Mouse (Mus musculus) midbrain, embryonic 13.5 days (tissue): ENCODE data around the gene Ncor1. TPM values are rescaled to one million over a fixed set of nuclear protein-coding genes. Genes with fewer than 3 reads are reported as not detected.
A peak's percentile ranks its signal among the peaks of the same experiment; 100 is the strongest.
"Not testable (repeated sequence)": the region's sequence is repeated elsewhere in the genome, so short reads cannot be mapped to it uniquely, and the experiment has no call there.

ENCODE experiments used
- ATAC-seq: fragments of 200-750 bp; cut with Nextera tagmentation; 2 replicates; pipeline ENCODE4 v1.8.0; 2017; ENCODE audit warnings: mild to moderate bottlenecking, moderate TSS enrichment, moderate library complexity
- H3K27ac ChIP-seq: fragments of 300-500 bp; sonication (generic); 2 replicates; pipeline ENCODE4 v1.5.1; 2015; ENCODE audit warnings: inconsistent platforms, mild to moderate bottlenecking, moderate library complexity
- H3K27me3 ChIP-seq: fragments of 300-500 bp; sonication (generic); 2 replicates; pipeline ENCODE4 v1.6.1; 2015; ENCODE audit warnings: mild to moderate bottlenecking, inconsistent platforms
- H3K36me3 ChIP-seq: fragments of 300-500 bp; sonication (generic); 2 replicates; pipeline ENCODE4 v1.6.1; 2015; ENCODE audit warnings: mild to moderate bottlenecking, inconsistent platforms
- H3K4me1 ChIP-seq: fragments of 300-500 bp; sonication (generic); replicated peaks from 2 replicates; pipeline ENCODE4 v1.6.1; 2015; ENCODE audit warnings: inconsistent platforms
- H3K4me2 ChIP-seq: fragments of 300-500 bp; sonication (generic); replicated peaks from 2 replicates; pipeline ENCODE4 v1.6.1; 2015; ENCODE audit warnings: moderate library complexity, mild to moderate bottlenecking, inconsistent platforms
- H3K4me3 ChIP-seq: fragments of 300-500 bp; sonication (generic); replicated peaks from 2 replicates; pipeline ENCODE4 v1.5.1; 2015; ENCODE audit warnings: mild to moderate bottlenecking, inconsistent platforms
- H3K9ac ChIP-seq: fragments of 300-500 bp; sonication (generic); replicated peaks from 2 replicates; pipeline ENCODE4 v1.6.1; 2015; ENCODE audit warnings: mild to moderate bottlenecking, inconsistent platforms
- H3K9me3 ChIP-seq: fragments of 300-500 bp; sonication (generic); 2 replicates; pipeline ENCODE4 v1.6.1; 2016; ENCODE audit warnings: mild to moderate bottlenecking, inconsistent platforms
- WGBS: fragments of 180-500 bp; shearing (Covaris S2); methylation state at CpG from one replicate; pipeline ENCODE4 v1.1.7; 2015; 5-methylcytosine and 5-hydroxymethylcytosine counted together
- polyA plus RNA-seq: library from polyadenylated mRNA; unstranded; fragments of >200 nt; fragmentation: Nextera tagmentation; extraction: Ambion mirVana; gene quantifications from 2 replicates; pipeline ENCODE4 v1.2.1, GENCODE M21; 2015

The Ncor1 gene
- polyA plus RNA-seq, 1 experiment from 2014 or later, result 174 TPM

GRCm38 (mm10) chr11:62478931-62479330 is 20.6 kb upstream of the Ncor1 start:
- Histone ChIP-seq H3K36me3 (no peaks in the 10 kb centered on the region), H3K27me3 (no peaks in the 10 kb centered on the region), H3K4me1 (0 out of 2 replicates have a peak, but pooled peaks cover 2% of the 10 kb centered on the region), H3K4me2 (no peak overlapping the region), H3K9ac (0 out of 2 replicates have a peak overlapping the region, but pooled peaks have one; percentile 10), H3K9me3 (no peaks in the 10 kb centered on the region), H3K27ac (peak overlapping the region; percentile 39; the same call in 1 of the 2 replicates), H3K4me3 (no peak overlapping the region)
- ATAC-seq, result no peak
- 75% methylated on average over 6 of the region's 6 CpGs for WGBS

GRCm38 (mm10) chr11:62476156-62476555 is 17.8 kb upstream of the Ncor1 start:
- H3K9ac ChIP-seq, result no peak overlapping the region
- no peaks in the 10 kb centered on the region for H3K9me3 ChIP-seq
- WGBS, result 92% methylated on average over 4 of the region's 4 CpGs
- H3K27me3 ChIP-seq, result no peaks in the 10 kb centered on the region
- ATAC-seq, result no peak
- no peaks in the 10 kb centered on the region for H3K36me3 ChIP-seq
- H3K4me1 ChIP-seq, result 0 out of 2 replicates have a peak, but pooled peaks cover 2% of the 10 kb centered on the region
- H3K4me2 ChIP-seq, result no peak overlapping the region
- no peak overlapping the region for H3K4me3 ChIP-seq
- no peak overlapping the region for H3K27ac ChIP-seq

- WGBS, result 94% methylated on average over 5 of the region's 5 CpGs
- Histone ChIP-seq H3K27me3 (no peaks in the 10 kb centered on the region), H3K4me3 (no peak overlapping the region), H3K9ac (no peak overlapping the region), H3K4me2 (no peak overlapping the region), H3K36me3 (no peaks in the 10 kb centered on the region), H3K4me1 (no peaks in the 10 kb centered on the region), H3K27ac (no peak overlapping the region), H3K9me3 (no peaks in the 10 kb centered on the region)
- ATAC-seq, result no peak
Measured at GRCm38 (mm10) chr11:62473516-62473915, 15.2 kb upstream of the Ncor1 start.

GRCm38 (mm10) chr11:62470451-62470850 is 12.1 kb upstream of the Ncor1 start:
- WGBS, result 96% methylated on average over 6 of the region's 6 CpGs
- no peak for ATAC-seq

GRCm38 (mm10) chr11:62467289-62467688 is 8.9 kb upstream of the Ncor1 start:
- H3K9ac ChIP-seq, ATAC-seq, H3K9me3 ChIP-seq, H3K4me1 ChIP-seq, H3K36me3 ChIP-seq, H3K27ac ChIP-seq, H3K4me3 ChIP-seq, H3K4me2 ChIP-seq, H3K27me3 ChIP-seq: not testable (repeated sequence)

More at GRCm38 (mm10) chr11:62470451-62470850, 12.1 kb upstream of the Ncor1 start:
- Histone ChIP-seq H3K9me3 (no peaks in the 10 kb centered on the region), H3K36me3 (no peaks in the 10 kb centered on the region), H3K4me2 (no peak overlapping the region), H3K4me1 (no peaks in the 10 kb centered on the region), H3K27me3 (no peaks in the 10 kb centered on the region), H3K9ac (no peak overlapping the region), H3K4me3 (no peak overlapping the region), H3K27ac (no peak overlapping the region)

GRCm38 (mm10) chr11:62466546-62466945 is 8.2 kb upstream of the Ncor1 start:
- no peaks in the 10 kb centered on the region for H3K27me3 ChIP-seq
- ATAC-seq, result no peak
- whole genome bisulfite sequencing, result 88% methylated on average over 3 of the region's 3 CpGs

GRCm38 (mm10) chr11:62465849-62466248 is 7.5 kb upstream of the Ncor1 start:
- Histone ChIP-seq H3K9ac (no peak overlapping the region), H3K4me1 (no peaks in the 10 kb centered on the region), H3K4me3 (no peak overlapping the region), H3K27ac (no peak overlapping the region), H3K9me3 (no peaks in the 10 kb centered on the region), H3K4me2 (no peak overlapping the region), H3K36me3 (no peaks in the 10 kb centered on the region), H3K27me3 (no peaks in the 10 kb centered on the region)
- 87% methylated on average over 3 of the region's 3 CpGs for WGBS
- no peak for ATAC-seq

More at GRCm38 (mm10) chr11:62466546-62466945, 8.2 kb upstream of the Ncor1 start:
- no peak overlapping the region for H3K4me2 ChIP-seq
- H3K4me1 ChIP-seq, result no peaks in the 10 kb centered on the region
- H3K36me3 ChIP-seq, result no peaks in the 10 kb centered on the region
- H3K4me3 ChIP-seq, result no peak overlapping the region
- no peaks in the 10 kb centered on the region for H3K9me3 ChIP-seq
- H3K27ac ChIP-seq, result no peak overlapping the region
- no peak overlapping the region for H3K9ac ChIP-seq

- Histone ChIP-seq H3K27me3 (no peaks in the 10 kb centered on the region), H3K4me2 (no peak overlapping the region), H3K4me1 (no peaks in the 10 kb centered on the region), H3K27ac (no peak overlapping the region), H3K4me3 (no peak overlapping the region), H3K9ac (no peak overlapping the region), H3K9me3 (no peaks in the 10 kb centered on the region), H3K36me3 (no peaks in the 10 kb centered on the region)
- WGBS, result 95% methylated on average over 3 of the region's 3 CpGs
- no peak for ATAC-seq
Measured at GRCm38 (mm10) chr11:62464696-62465095, 6.4 kb upstream of the Ncor1 start.

- Histone ChIP-seq H3K9me3 (no peaks in the 10 kb centered on the region), H3K4me2 (no peak overlapping the region), H3K36me3 (no peaks in the 10 kb centered on the region), H3K4me3 (no peak overlapping the region), H3K4me1 (peaks cover 5% of the 10 kb centered on the region), H3K27me3 (no peaks in the 10 kb centered on the region), H3K9ac (no peak overlapping the region), H3K27ac (no peak overlapping the region)
- ATAC-seq, result no peak
- 56% methylated on average over 2 of the region's 2 CpGs for WGBS
Measured at GRCm38 (mm10) chr11:62463225-62463915, 5.0 kb upstream of the Ncor1 start.

GRCm38 (mm10) chr11:62462529-62462928 is 4.2 kb upstream of the Ncor1 start:
- not testable (repeated sequence) for H3K4me1 ChIP-seq, H3K36me3 ChIP-seq, H3K27ac ChIP-seq, H3K4me2 ChIP-seq, H3K9ac ChIP-seq, H3K27me3 ChIP-seq, H3K9me3 ChIP-seq, ATAC-seq, H3K4me3 ChIP-seq
- WGBS, result 100% methylated on average over 1 of the region's 1 CpGs

- ATAC-seq, result no peak
- H3K27me3 ChIP-seq, result no peaks in the 10 kb centered on the region
- peaks cover 22% of the 10 kb centered on the region for H3K4me1 ChIP-seq
- WGBS, result 1% methylated on average over 9 of the region's 9 CpGs
- H3K4me3 ChIP-seq, result peak overlapping the region; percentile 91
- H3K9ac ChIP-seq, result peak overlapping the region; percentile 99
- peak overlapping the region; percentile 98 for H3K27ac ChIP-seq
- H3K4me2 ChIP-seq, result peak overlapping the region; percentile 76
- no peaks in the 10 kb centered on the region for H3K9me3 ChIP-seq
- no peaks in the 10 kb centered on the region for H3K36me3 ChIP-seq
Measured at GRCm38 (mm10) chr11:62458780-62459179, 439 bp upstream of the Ncor1 start.

- no peaks in the 10 kb centered on the region for H3K36me3 ChIP-seq
- peak overlapping the region; percentile 98 for H3K27ac ChIP-seq
- ATAC-seq, result no peak
- H3K9ac ChIP-seq, result peak overlapping the region; percentile 99
- under 1% methylated on average over 18 of the region's 18 CpGs for WGBS
- H3K9me3 ChIP-seq, result no peaks in the 10 kb centered on the region
- H3K27me3 ChIP-seq, result no peaks in the 10 kb centered on the region
- H3K4me2 ChIP-seq, result peak overlapping the region; percentile 76
- H3K4me1 ChIP-seq, result peaks cover 22% of the 10 kb centered on the region
- peak overlapping the region; percentile 91 for H3K4me3 ChIP-seq
Measured at GRCm38 (mm10) chr11:62457891-62458270, 460 bp downstream of the Ncor1 start.
